Mouse (Mus musculus): ENCODE measurements around the gene Fam102b.
A peak's percentile ranks its signal among the peaks of the same experiment; 100 is the strongest.

The Fam102b gene

GRCm38 (mm10) chr3:109010489-109011260 is 16.7 kb downstream of the Fam102b start:
- no peak for DNase-seq (ENCODE audit: low spot score)

- DNase-seq (ENCODE audit: low spot score): no peak
Observed at GRCm38 (mm10) chr3:109008180-109008579, 19.2 kb downstream of the Fam102b start.

DNA sequence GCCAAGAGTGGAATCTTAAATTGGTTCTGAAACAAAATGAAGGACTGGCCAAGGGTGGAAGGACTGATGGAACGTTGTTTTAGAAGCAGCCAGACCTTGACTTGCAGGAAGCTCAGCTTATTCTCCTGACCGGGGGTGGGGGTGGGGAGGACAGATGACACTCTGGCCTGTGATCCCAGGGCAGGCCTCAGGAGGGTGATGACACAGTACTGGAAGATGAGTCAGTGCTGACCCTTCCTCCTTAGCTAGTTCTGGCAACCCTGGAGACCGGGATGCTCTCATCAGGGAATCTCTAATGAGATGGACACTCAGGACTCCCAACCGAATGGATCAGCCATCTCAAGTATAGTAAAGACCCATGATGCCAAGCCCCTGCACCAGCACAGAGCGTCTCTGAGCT is 21.6 kb downstream of the Fam102b start:
- DNase-seq (ENCODE audit: low spot score): no peak

GRCm38 (mm10) chr3:108999173-108999572 is 28.2 kb downstream of the Fam102b start:
- no peak for DNase-seq (ENCODE audit: low spot score)

- no peak for DNase-seq (ENCODE audit: low spot score)
Observed at GRCm38 (mm10) chr3:108997762-108998161, 29.6 kb downstream of the Fam102b start.

DNA sequence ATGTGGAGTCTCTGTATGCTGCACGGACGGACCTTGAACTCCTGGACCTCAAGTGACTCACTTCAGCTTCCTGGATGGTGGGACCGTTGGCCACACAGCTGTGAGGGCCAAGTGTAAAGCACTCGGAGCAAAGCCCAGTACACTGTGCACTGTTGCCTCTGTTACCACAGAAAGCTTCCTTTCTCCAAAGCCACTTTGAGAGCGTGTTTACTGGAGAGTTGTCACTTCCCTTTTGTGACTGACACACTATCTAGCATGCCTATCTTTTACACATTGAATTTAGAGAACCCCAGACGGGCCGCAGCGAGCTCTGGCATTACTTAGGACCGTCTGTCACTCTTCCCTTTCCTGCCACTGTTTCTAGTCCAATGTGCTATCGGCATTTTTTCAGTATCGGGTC is 30.1 kb downstream of the Fam102b start:
- no peak for DNase-seq (ENCODE audit: low spot score)

- DNase-seq (ENCODE audit: low spot score): no peak
Observed at GRCm38 (mm10) chr3:108995379-108995778, 32.0 kb downstream of the Fam102b start.

DNA sequence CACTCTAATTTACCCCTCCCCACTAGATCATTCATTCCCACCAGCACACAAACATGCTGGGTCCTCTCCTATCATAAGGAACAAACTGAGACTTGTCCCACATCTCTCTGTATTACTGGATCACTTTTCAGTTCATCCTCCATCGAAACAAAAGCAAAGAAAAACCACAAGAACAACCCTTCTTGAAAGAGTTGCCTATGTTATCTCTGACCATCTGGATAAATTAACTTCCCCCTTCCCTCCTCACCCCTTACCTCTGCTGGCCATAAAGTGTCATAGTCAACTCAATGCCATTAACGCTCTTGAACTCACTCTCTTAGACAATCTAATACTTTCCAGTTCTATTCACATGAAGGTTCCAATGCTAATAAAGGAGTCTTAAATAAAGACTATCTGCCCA is 32.9 kb downstream of the Fam102b start:
- no peak for DNase-seq (ENCODE audit: low spot score)

DNA sequence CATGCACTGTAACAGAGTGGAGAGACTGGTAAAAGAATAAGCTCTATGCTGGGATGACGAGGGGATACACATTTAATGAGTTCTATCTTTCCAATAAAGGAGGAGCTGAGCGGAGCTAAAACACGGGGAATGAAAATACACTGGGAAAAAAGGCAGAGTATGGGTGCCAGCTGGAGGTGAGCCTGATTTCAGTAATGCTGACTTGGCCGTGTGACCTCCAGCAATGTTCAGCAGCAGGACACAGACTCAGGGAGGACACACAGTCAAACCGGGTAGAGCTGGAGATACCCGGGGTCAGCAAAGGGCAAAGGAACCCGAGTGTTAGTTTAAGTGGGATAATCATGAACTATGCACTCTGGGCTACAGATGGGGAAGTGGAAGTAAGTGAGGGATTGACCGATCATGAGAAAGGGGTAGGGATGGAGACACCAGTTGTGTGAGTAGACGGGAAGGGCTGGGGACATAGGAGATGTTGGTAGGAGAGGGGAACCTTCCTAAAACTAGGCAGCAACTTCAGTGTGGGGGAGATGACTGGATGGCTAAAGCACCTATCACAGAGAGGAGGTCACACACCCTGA is 37.3 kb downstream of the Fam102b start:
- DNase-seq (ENCODE audit: low spot score): no peak

DNA sequence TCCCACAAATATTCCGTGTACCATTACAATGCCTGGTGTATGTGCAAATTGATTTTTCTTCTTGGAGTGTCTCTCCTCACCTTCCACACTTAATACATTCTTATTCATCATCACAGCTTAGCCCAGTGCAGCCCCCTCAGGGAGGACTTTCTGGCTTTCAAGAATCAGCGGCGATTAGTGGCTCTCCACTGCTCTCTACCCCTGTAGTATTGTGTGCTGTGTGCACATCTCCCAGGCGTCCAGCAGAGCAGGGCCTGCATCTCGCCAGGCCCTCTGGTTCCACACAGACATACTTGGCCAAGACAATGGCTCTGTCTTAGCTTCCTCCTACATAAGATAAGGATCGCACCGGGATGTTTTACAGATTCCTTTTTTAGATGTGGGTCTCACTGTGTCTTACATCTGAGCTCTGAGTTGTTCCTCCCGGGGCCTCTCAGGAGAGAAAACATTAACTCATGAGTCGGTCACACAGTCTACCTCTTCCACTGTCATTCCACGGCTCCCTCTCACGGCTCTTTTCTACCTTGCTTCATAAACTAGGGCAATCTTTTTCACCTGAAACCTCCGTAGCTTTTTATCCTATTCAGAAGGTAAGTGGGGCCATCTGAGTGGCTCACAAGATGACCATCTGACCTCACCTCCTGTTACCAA is 40.3 kb downstream of the Fam102b start:
- no peak for DNase-seq (ENCODE audit: low spot score)

DNA sequence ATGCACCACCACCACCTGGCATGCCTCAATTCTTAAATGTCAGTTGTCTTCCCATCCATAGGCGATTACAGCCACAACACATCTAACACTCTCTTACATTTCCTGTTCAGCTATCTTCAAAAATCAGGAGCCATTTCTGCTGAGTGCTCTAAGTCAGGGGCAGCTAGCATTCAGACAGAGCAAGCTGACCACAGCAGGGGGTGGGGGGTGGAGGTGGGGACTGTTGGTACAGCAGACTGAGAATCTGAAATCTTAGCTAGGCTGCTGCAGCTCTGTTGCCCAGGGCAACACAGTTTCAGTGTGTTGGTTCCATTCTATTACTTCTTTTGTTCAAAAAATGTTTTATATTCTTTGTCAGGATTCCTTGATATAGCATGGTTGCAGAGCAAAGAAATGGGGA is 40.9 kb downstream of the Fam102b start:
- no peak for DNase-seq (ENCODE audit: low spot score)

DNA sequence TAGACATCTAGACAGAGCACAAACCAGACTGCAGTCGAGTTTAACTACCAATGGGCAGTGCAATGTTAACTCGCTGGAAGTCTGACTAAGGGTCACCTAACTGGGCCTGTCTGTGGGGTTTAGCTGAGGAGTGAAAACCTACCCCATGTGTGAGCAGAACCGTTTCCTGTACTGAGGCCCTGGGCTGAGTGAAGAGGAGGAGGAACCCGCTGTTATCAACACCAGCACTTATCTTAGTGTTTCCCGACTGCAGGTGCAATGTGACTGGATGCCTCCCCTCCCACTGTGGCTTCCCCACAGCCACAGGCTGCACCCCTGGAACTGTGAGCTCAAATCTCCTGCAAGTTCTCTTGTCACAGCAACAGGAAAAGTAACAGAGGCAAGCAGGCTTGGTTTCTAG is 43.4 kb downstream of the Fam102b start:
- DNase-seq (ENCODE audit: low spot score): no peak

DNA sequence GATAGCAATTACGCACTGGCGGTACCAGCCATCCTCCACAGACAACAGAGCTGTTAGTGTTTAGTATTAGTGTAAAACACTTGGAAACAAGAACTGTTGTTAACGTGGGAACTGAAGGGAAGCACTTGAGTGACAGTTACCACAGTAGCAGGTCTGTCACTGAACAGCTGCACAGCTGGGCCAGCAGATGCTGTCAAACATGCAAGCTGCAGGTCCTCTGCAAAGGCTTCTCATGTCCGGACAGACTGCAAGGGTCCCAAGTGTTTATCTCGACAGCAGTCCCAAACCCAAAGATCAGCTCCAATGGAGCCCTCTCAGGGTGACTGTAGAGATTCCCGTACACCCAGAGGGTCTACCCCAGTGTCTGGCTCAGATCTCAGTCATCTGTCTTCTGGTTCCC is 45.5 kb downstream of the Fam102b start:
- DNase-seq (ENCODE audit: low spot score): no peak

- no peak for DNase-seq (ENCODE audit: low spot score)
Observed at GRCm38 (mm10) chr3:108977340-108978030, 49.9 kb downstream of the Fam102b start.

GRCm38 (mm10) chr3:108974920-108975485 is 52.4 kb downstream of the Fam102b start:
- DNase-seq (ENCODE audit: low spot score): peak; percentile 19

GRCm38 (mm10) chr3:108973980-108974660 is 53.3 kb downstream of the Fam102b start:
- no peak for DNase-seq (ENCODE audit: low spot score)

GRCm38 (mm10) chr3:108966051-108966450 is 61.4 kb downstream of the Fam102b start:
- DNase-seq (ENCODE audit: low spot score): no peak

DNA sequence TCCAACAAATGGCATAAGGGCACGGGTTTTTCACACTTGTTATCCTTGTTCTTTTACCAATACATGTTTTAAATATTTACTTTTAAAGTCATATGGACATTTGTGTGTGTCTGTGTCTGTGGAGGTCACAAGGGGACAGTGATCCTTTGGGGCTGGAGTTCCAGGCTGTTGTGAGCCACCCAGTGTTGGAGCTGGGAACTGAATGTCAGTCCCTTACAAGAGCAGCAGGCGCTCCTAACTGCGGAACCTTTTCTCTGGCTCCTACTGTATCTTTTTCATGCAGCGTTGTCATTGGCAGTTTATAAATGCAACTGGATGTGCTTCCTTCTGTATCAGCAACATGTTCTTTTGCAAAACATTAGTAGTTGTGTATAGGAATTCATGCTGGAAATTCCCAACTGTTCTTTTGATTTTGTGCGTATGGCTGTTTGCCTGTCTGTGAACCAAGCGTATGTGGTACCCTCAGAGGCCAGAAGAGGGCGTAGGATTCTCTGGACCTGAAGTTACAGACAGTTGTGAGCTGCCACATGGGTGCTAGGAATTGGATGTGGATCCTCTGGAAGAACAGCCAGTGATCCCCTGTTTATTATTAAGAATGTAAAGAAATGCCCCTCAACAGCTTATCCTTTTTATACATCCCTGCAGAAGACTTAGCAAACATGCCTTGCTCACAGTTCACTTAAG is 62.9 kb downstream of the Fam102b start:
- no peak for DNase-seq (ENCODE audit: low spot score)

GRCm38 (mm10) chr3:108963776-108964175 is 63.6 kb downstream of the Fam102b start:
- DNase-seq (ENCODE audit: low spot score): no peak

GRCm38 (mm10) chr3:108963278-108963677 is 64.1 kb downstream of the Fam102b start:
- DNase-seq (ENCODE audit: low spot score): no peak

- DNase-seq (ENCODE audit: low spot score): no peak
Observed at GRCm38 (mm10) chr3:108961655-108962054, 65.8 kb downstream of the Fam102b start.

Data from ovary, postnatal 36 days (tissue).